Mouse (Mus musculus) adrenal gland, postnatal 36 days (tissue): ENCODE data around the gene Camk2d. TPM values are rescaled to one million over a fixed set of nuclear protein-coding genes. Genes with fewer than 3 reads are reported as not detected.

Experiments
- DNase-seq, 2 experiments: peaks; one replicate each; pipeline ENCODE4 v3.0.0; 2021; ENCODE audit warnings: mixed read lengths in 1 of 2
- total RNA-seq, 2 experiments: library from RNA; stranded (reverse); gene quantifications; 2 replicates each; pipeline ENCODE4 v1.2.3; 2021

The Camk2d gene
- total RNA-seq, 2 experiments from 2014 or later = 96.8 to 97.2 TPM

- DNase-seq = no peak
Observed at GRCm38 (mm10) chr3:126810372-126811090, 214.4 kb downstream of the Camk2d start.

- no peak for DNase-seq
Observed at GRCm38 (mm10) chr3:126811646-126812045, 215.5 kb downstream of the Camk2d start.

- DNase-seq = no peak
Observed at GRCm38 (mm10) chr3:126822374-126822773, 226.3 kb downstream of the Camk2d start.

DNA sequence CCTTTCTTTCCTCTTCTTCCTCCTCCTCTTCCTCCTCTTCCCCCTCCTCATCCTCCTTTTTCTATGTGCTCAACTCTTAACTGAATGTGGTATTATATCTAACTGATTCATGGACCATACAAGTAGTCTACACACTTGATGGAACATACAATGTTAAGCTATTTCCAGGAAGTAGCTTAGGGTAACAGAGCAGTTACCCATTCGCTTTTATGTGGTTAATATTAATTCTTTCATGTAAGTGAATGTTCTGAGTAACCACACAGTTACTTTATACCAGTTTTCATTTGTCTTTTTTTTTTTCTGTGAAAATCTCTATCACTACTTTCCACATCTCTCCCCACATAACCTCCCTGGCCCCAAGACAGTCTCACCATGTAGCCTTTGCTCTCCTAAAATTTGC, 228.8 kb downstream of the Camk2d start:
- no peak for DNase-seq

DNA sequence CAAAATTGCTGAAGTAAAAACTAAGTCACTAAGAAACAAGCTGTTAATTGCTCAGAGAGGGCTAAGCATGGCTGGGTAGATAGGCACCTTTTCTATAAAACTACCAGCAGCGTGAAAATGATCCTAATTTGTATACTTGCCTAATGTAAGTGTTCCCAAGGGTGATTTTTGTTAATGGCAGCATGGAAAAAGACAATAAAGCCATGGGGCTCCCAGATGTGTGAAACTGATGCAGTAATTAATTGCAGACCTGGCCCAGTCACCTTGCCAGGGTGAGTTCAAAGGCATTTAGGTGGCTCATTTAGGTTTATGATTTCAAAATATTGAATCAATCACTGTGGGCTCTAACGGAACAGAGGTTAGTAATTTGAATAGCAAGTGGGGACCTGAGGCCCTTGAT, 230.1 kb downstream of the Camk2d start:
- DNase-seq = no peak

DNA sequence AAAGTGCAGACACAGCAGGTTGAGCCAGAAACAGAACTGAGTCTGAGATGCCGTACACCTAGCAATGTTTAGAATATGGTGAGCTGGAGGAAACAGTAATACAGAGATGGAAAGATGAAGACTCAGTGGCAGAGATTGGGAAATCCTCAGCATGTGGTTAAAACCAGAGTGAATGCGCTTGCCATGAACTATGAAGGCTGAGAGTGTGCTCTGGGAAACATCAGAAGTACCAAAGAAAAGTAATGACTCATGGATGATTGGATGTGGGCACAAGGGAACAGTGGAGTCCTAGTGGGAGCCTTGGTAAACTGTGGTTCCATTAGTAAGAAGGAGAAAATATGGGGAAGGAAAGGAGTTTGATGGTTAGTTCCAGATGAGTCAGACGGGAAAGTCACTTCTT, 231.8 kb downstream of the Camk2d start:
- DNase-seq = no peak

- DNase-seq = no peak
Observed at GRCm38 (mm10) chr3:126829817-126830216, 233.7 kb downstream of the Camk2d start.

GRCm38 (mm10) chr3:126831418-126832138, 235.5 kb downstream of the Camk2d start:
- peak; percentile 62 to 70 for DNase-seq

DNA sequence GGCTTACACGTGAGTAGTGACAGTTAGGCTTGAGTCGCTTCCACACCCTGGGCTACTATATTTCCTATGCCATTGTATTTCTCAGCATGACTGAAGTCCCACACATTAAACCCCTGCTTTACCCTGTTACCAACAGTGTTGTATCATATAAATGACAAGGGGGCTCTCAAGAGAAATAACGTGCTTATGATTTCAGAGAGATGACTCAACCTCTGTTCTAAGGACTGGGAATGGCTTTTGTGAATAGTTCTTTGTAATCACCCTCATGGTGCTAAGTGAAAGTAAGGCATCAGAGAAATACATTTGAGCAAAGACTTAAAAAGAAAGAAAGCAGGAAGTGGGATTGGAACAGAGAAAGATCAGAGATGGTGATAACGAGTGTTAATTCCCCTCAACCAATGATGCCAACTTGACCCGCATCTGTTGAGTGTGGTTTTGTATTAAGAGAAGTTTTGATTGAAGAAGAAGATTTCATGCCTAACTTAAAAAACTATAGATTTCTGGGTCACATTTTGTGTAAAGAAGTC, 238.6 kb downstream of the Camk2d start:
- no peak for DNase-seq

DNA sequence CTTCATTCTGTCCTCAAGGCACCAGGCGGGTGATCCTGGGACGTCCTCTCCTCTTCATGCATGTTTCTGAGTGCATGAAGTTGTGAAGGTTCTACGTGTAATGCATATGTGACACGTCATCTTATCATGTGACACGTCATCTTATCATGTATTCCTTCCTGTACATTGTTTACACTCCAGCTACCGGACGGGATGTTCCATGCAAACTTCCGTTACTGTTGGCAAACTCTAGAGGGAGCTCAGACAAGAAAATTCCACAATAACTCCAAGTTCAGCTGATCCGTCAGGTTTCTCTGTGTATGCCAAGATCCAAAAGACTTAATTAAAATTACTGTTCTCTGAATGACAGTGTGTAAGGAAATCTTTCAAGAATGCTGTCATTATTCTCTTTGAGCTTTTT, 246.7 kb downstream of the Camk2d start:
- no peak for DNase-seq

DNA sequence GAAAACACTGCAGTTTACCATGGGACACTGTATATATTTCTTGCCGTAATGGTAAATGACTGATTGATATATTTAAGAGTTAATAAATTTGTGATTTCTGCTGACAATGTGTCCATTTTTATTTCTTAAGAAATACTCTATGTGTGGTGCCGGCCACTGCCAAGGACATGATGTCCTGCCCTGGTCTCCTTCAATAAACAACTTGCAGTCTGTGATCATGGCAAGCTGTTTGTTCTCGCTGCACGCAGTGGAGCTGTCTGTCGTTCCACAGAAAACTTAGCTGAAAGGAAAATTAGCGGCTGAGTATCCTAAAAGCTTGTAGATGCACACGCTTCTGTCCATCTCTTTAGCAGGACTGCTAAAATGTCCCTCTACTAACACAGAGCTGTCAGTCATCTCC, 248.7 kb downstream of the Camk2d start:
- DNase-seq = no peak

DNA sequence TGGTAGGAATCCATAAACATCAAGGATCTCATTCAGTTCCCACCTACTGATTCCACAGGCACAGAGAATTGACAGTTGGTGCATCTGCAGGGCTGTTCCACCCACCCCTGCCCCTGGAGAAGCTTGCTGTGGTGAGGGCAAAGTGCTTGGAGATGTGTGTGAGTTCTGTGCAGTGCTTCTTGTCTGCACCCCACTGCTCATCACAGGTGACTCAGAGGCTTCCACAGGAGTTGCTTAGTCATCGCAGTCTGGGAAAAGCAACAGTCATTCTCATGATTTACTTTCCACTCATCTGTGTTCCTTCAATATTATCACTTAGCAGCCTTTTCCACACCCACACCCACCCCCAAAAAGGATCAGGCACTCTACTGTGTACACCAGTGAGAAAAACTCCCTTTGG, 252.0 kb downstream of the Camk2d start:
- peak in 1 of 2 experiments; percentile 28 for DNase-seq

- DNase-seq = no peak
Observed at GRCm38 (mm10) chr3:126860442-126860841, 264.3 kb downstream of the Camk2d start.

- no peak for DNase-seq
Observed at GRCm38 (mm10) chr3:126869561-126869960, 273.5 kb downstream of the Camk2d start.

- no peak for DNase-seq
Observed at GRCm38 (mm10) chr3:126870688-126871087, 274.6 kb downstream of the Camk2d start.

DNA sequence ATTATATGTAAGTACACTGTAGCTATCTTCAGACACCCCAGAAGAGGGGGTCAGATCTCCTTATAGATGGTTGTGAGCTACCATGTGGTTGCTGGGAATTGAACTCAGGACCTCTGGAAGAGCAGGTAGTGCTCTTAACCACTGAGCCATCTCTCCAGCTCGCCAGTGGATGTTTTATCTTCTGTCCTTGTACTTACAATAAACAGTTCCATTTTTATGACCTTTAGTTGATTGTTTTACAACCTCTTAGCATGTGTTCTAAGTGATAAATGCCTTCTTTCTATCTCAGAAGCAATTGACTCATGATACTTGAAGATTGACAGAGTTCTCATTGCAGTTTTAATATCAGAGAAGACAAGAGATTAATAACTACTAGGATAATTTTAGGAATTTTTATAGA, 282.1 kb downstream of the Camk2d start:
- DNase-seq = no peak

GRCm38 (mm10) chr3:126886090-126886489, 290.0 kb downstream of the Camk2d start:
- DNase-seq = no peak

DNA sequence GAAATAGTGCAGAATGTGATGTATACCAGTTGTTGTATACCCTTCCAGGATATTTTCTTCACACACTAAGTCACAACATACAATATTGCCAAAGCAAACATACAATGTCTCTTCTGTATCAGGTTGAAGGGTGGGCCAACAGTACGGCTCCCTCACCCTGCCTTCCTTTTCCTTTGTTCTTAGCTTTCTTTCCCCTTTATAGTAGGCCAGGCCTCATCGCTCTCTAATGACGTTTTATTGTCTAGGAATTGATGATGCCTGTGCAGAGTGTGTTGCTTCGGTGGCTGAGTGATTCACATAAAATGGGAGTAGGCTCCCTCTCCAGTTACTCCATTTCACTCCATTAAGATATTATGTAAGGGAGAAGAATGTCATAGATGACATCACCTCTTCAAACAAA, 290.5 kb downstream of the Camk2d start:
- no peak for DNase-seq

Other genes starting within 250 kb of the Camk2d start
- under 1 TPM; 0.10 to 0.33 TPM for gene Arsj, start 232.6 kb upstream of the Camk2d start, total RNA-seq